Mouse (Mus musculus) stomach, postnatal 0 days (tissue): ENCODE measurements at regions not wholly inside any gene's neighbourhood (a gene's known extent, or its start where the extent isn't known, plus 50 kb on each side); places are given as distances from the start of the nearest gene placed in this dataset.

Source experiments
- ATAC-seq: fragments of 200-750 bp; cut with Nextera tagmentation; 2 replicates; pipeline ENCODE4 v1.8.0; 2017; ENCODE audit not compliant: low FRiP score, low TSS enrichment
- DNase-seq: peaks from one replicate; pipeline ENCODE4 v3.0.0-alpha.2; 2016; ENCODE audit warnings: low spot score
- H3K27ac ChIP-seq: fragments of 300-500 bp; sonication (generic); replicated peaks from 2 replicates; pipeline ENCODE4 v1.5.1; 2014; ENCODE audit warnings: mild to moderate bottlenecking, control low read depth
- H3K27me3 ChIP-seq: fragments of 300-500 bp; sonication (generic); 2 replicates; pipeline ENCODE4 v1.6.1; 2014; ENCODE audit warnings: low read length; ENCODE audit not compliant: control insufficient read depth, insufficient read depth
- H3K36me3 ChIP-seq: fragments of 300-500 bp; sonication (generic); 2 replicates; pipeline ENCODE4 v1.6.1; 2014; ENCODE audit warnings: low read length, mixed read lengths; ENCODE audit not compliant: control insufficient read depth, insufficient read depth
- H3K4me1 ChIP-seq: fragments of 300-500 bp; sonication (generic); replicated peaks from 2 replicates; pipeline ENCODE4 v1.6.1; 2014; ENCODE audit warnings: antibody characterized with exemption; ENCODE audit not compliant: control insufficient read depth, insufficient read depth
- H3K4me2 ChIP-seq: fragments of 300-500 bp; sonication (generic); replicated peaks from 2 replicates; pipeline ENCODE4 v1.6.1; 2014; ENCODE audit warnings: low read depth, mild to moderate bottlenecking, control low read depth, moderate library complexity
- H3K4me3 ChIP-seq: fragments of 300-500 bp; sonication (generic); 2 replicates; pipeline ENCODE4 v1.5.1; 2014; ENCODE audit warnings: low read depth, low read length, control low read depth
- H3K9ac ChIP-seq: fragments of 300-500 bp; sonication (generic); 2 replicates; pipeline ENCODE4 v1.6.1; 2014; ENCODE audit warnings: mild to moderate bottlenecking, low read length, control low read depth, mixed read lengths
- H3K9me3 ChIP-seq: fragments of 300-500 bp; sonication (generic); 2 replicates; pipeline ENCODE4 v1.6.1; 2016; ENCODE audit warnings: low read length; ENCODE audit not compliant: control insufficient read depth
- CTCF ChIP-seq: IDR thresholded peaks from 2 replicates; pipeline ENCODE4 v1.5.1; 2016; ENCODE audit warnings: antibody characterized with exemption, low read depth, mild to moderate bottlenecking, moderate library complexity
- EP300 ChIP-seq: optimal IDR thresholded peaks from 2 replicates; pipeline ENCODE3; 2016; ENCODE audit warnings: antibody characterized with exemption
- WGBS: fragments of 180-500 bp; shearing (Covaris S2); extraction: QIAGEN DNeasy Blood & Tissue Kit; methylation state at CpG from one replicate; pipeline ENCODE4 v1.1.7; 2014; 5-methylcytosine and 5-hydroxymethylcytosine counted together

GRCm38 (mm10) chr12:10256385-10256784, 113.4 kb upstream of the Nt5c1b start:
- H3K27me3 ChIP-seq = no peaks in the 10 kb centered on the region
- DNase-seq (no peak), ATAC-seq (no peak)
- no peak overlapping the region for H3K27ac ChIP-seq
- no peak overlapping the region for H3K4me2 ChIP-seq
- no peak overlapping the region for H3K9ac ChIP-seq
- H3K4me1 ChIP-seq = no peaks in the 10 kb centered on the region
- no peak overlapping the region for H3K4me3 ChIP-seq
- no peaks in the 10 kb centered on the region for H3K9me3 ChIP-seq
- TF ChIP-seq CTCF (no peak), EP300 (no peak)
- no peaks in the 10 kb centered on the region for H3K36me3 ChIP-seq
- WGBS = 54% methylated on average over 3 of the region's 3 CpGs

GRCm38 (mm10) chr12:10266201-10266600, 103.6 kb upstream of the Nt5c1b start:
- TF ChIP-seq EP300 (no peak), CTCF (no peak)
- H3K4me2 ChIP-seq = no peak overlapping the region
- H3K9me3 ChIP-seq = no peaks in the 10 kb centered on the region
- DNase-seq (no peak), ATAC-seq (no peak)
- no peak overlapping the region for H3K27ac ChIP-seq
- no peaks in the 10 kb centered on the region for H3K27me3 ChIP-seq
- H3K9ac ChIP-seq = no peak overlapping the region
- 72% methylated on average over 1 of the region's 1 CpGs for WGBS
- H3K36me3 ChIP-seq = no peaks in the 10 kb centered on the region
- H3K4me3 ChIP-seq = no peak overlapping the region
- H3K4me1 ChIP-seq = no peaks in the 10 kb centered on the region

- ATAC-seq (no peak), DNase-seq (no peak)
- no peaks in the 10 kb centered on the region for H3K4me1 ChIP-seq
- 87% methylated on average over 5 of the region's 5 CpGs for WGBS
- no peak overlapping the region for H3K27ac ChIP-seq
- no peaks in the 10 kb centered on the region for H3K9me3 ChIP-seq
- H3K27me3 ChIP-seq = no peaks in the 10 kb centered on the region
- no peaks in the 10 kb centered on the region for H3K36me3 ChIP-seq
- TF ChIP-seq CTCF = no peak
- no peak for TF ChIP-seq EP300
- H3K9ac ChIP-seq = no peak overlapping the region
- no peak overlapping the region for H3K4me3 ChIP-seq
- H3K4me2 ChIP-seq = no peak overlapping the region
Measured at GRCm38 (mm10) chr12:10272038-10272437, 97.7 kb upstream of the Nt5c1b start.

GRCm38 (mm10) chr12:10275226-10275625, 94.5 kb upstream of the Nt5c1b start:
- ATAC-seq (no peak), DNase-seq (no peak)
- Histone ChIP-seq H3K4me3 (no peak overlapping the region), H3K27ac (no peak overlapping the region), H3K27me3 (no peaks in the 10 kb centered on the region), H3K9ac (no peak overlapping the region), H3K4me1 (no peaks in the 10 kb centered on the region), H3K4me2 (no peak overlapping the region), H3K9me3 (no peaks in the 10 kb centered on the region), H3K36me3 (no peaks in the 10 kb centered on the region)
- 57% methylated on average over 1 of the region's 1 CpGs for WGBS
- TF ChIP-seq CTCF (no peak), EP300 (no peak)

GRCm38 (mm10) chr12:10292646-10293045, 77.1 kb upstream of the Nt5c1b start:
- no peaks in the 10 kb centered on the region for H3K36me3 ChIP-seq
- TF ChIP-seq CTCF = no peak
- TF ChIP-seq EP300 = no peak
- no peak for DNase-seq
- no peak overlapping the region for H3K9ac ChIP-seq
- H3K4me1 ChIP-seq = no peaks in the 10 kb centered on the region
- no peaks in the 10 kb centered on the region for H3K9me3 ChIP-seq
- H3K27ac ChIP-seq = no peak overlapping the region
- WGBS = 44% methylated on average over 4 of the region's 4 CpGs
- no peak overlapping the region for H3K4me3 ChIP-seq
- ATAC-seq = no peak
- H3K4me2 ChIP-seq = no peak overlapping the region
- no peaks in the 10 kb centered on the region for H3K27me3 ChIP-seq

- H3K27me3 ChIP-seq = no peaks in the 10 kb centered on the region
- H3K36me3 ChIP-seq = no peaks in the 10 kb centered on the region
- DNase-seq (no peak), ATAC-seq (no peak)
- no peak overlapping the region for H3K27ac ChIP-seq
- no peak overlapping the region for H3K9ac ChIP-seq
- no peaks in the 10 kb centered on the region for H3K9me3 ChIP-seq
- H3K4me2 ChIP-seq = no peak overlapping the region
- no peaks in the 10 kb centered on the region for H3K4me1 ChIP-seq
- no peak overlapping the region for H3K4me3 ChIP-seq
- TF ChIP-seq CTCF (no peak), EP300 (no peak)
Measured at GRCm38 (mm10) chr12:10305970-10306369, 63.8 kb upstream of the Nt5c1b start.
